Mouse (Mus musculus) left cerebral cortex, postnatal 4 days (tissue): ENCODE data around the gene Gm9903. TPM values are rescaled to one million over a fixed set of nuclear protein-coding genes. Genes with fewer than 3 reads are reported as not detected.

Experiments used
- DNase-seq: peaks from one replicate; pipeline ENCODE4 v3.0.0-alpha.2; 2022
- intact Hi-C: fragments of 180-260 bp; cut with DNase I; formaldehyde crosslinking; loops from one replicate; pipeline ENCODE4 v1.15.1; 2025
- total RNA-seq, 2 experiments: library from RNA; stranded (reverse); gene quantifications; 2 replicates each; pipeline ENCODE4 v1.2.3; 2021

Gm9903 gene
- under 1 TPM; 0.20 to 0.86 TPM for total RNA-seq

GRCm38 (mm10) chr5:33629301-33629987 is at the start of gene Gm9903, which contains the start of gene Fam53a:
TSS of gene Gm9903 (plus strand) at chr5:33629925.
TSS of gene Fam53a (minus strand) at chr5:33629635.
- intact Hi-C loops, result no loop called here

GRCm38 (mm10) chr5:33580336-33580735 is 49.4 kb upstream of the Gm9903 start:
- no peak for DNase-seq
- intact Hi-C loops, result no loop called here

More at GRCm38 (mm10) chr5:33629301-33629987, at the start of gene Gm9903, which contains the start of gene Fam53a:
- DNase-seq, result peak; percentile 100

GRCm38 (mm10) chr5:33587498-33588058 is 42.1 kb upstream of the Gm9903 start:
- intact Hi-C loops, result loop anchor here (2.0 kb wide), 1 partner anchor 195 kb away; no protein-coding TSS in a partner anchor
- peak; percentile 21 for DNase-seq

GRCm38 (mm10) chr5:33588066-33588465 is 41.7 kb upstream of the Gm9903 start:
- intact Hi-C loops, result loop anchor here (2.0 kb wide), 1 partner anchor 195 kb away; no protein-coding TSS in a partner anchor
- peak; percentile 59 for DNase-seq

GRCm38 (mm10) chr5:33589221-33589888 is 40.4 kb upstream of the Gm9903 start:
- intact Hi-C loops, result loop anchor here (2.0 kb wide), 1 partner anchor 197 kb away; no protein-coding TSS in a partner anchor
- DNase-seq, result peak; percentile 86

- intact Hi-C loops, result no loop called here
- no peak for DNase-seq
Measured at GRCm38 (mm10) chr5:33593620-33594019, 36.1 kb upstream of the Gm9903 start.

GRCm38 (mm10) chr5:33605314-33605713 is 24.4 kb upstream of the Gm9903 start:
- intact Hi-C loops, result no loop called here
- DNase-seq, result no peak

GRCm38 (mm10) chr5:33606631-33607030 is 23.1 kb upstream of the Gm9903 start:
- intact Hi-C loops, result no loop called here

GRCm38 (mm10) chr5:33607434-33607833 is 22.3 kb upstream of the Gm9903 start:
- no peak for DNase-seq
- intact Hi-C loops, result no loop called here

More at GRCm38 (mm10) chr5:33606631-33607030, 23.1 kb upstream of the Gm9903 start:
- DNase-seq, result peak; percentile 66

- no peak for DNase-seq
- intact Hi-C loops, result no loop called here
Measured at GRCm38 (mm10) chr5:33609226-33609625, 20.5 kb upstream of the Gm9903 start.

GRCm38 (mm10) chr5:33611795-33612194 is 17.9 kb upstream of the Gm9903 start:
- intact Hi-C loops, result no loop called here
- no peak for DNase-seq

GRCm38 (mm10) chr5:33614391-33614790 is 15.3 kb upstream of the Gm9903 start:
- no peak for DNase-seq
- intact Hi-C loops, result no loop called here

- DNase-seq, result no peak
- intact Hi-C loops, result no loop called here
Measured at GRCm38 (mm10) chr5:33622671-33623070, 7.1 kb upstream of the Gm9903 start.

GRCm38 (mm10) chr5:33623766-33624165 is 6.0 kb upstream of the Gm9903 start:
- no peak for DNase-seq
- intact Hi-C loops, result no loop called here

- DNase-seq, result no peak
- intact Hi-C loops, result no loop called here
Measured at GRCm38 (mm10) chr5:33627968-33628367, 1.8 kb upstream of the Gm9903 start.

GRCm38 (mm10) chr5:33628820-33629300 is 865 bp upstream of the Gm9903 start:
- peak; percentile 36 for DNase-seq
- intact Hi-C loops, result no loop called here

GRCm38 (mm10) chr5:33630061-33630460 is 336 bp downstream of the Gm9903 start:
- peak; percentile 13 for DNase-seq
- intact Hi-C loops, result no loop called here

- intact Hi-C loops, result no loop called here
- DNase-seq, result no peak
Measured at GRCm38 (mm10) chr5:33630615-33631014, 890 bp downstream of the Gm9903 start.

GRCm38 (mm10) chr5:33632526-33632925 is 2.8 kb downstream of the Gm9903 start:
- intact Hi-C loops, result no loop called here
- no peak for DNase-seq

GRCm38 (mm10) chr5:33635361-33635760 is 5.6 kb downstream of the Gm9903 start:
- no peak for DNase-seq
- intact Hi-C loops, result no loop called here

GRCm38 (mm10) chr5:33637606-33638350 is 8.1 kb downstream of the Gm9903 start:
- no peak for DNase-seq
- intact Hi-C loops, result no loop called here
